Mouse (Mus musculus): ENCODE results near the gene Enthd1. TPM values are rescaled to one million over a fixed set of nuclear protein-coding genes. Genes with fewer than 3 reads are reported as not detected.

Gene Enthd1
- polyA plus RNA-seq, 1 experiment from 2014 or later = not detected

DNA sequence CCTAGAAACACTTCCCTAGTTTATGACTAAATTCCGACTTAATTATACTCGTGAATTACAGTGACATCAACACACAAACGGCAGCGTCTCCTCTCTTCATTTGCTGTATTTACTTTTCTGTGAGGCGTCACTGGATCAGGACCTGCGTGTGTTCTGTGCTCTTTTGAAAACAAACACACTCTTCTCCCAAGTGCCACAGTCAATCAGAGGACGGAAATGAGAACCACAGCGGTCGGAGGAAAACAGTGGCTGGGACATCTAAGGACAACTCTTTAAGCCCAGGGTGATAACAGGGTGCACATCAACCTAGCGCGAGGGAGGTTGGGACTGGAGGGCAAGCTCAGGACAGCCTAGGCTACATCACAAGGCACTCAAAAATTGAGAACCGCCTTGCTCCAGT, 5.4 kb downstream of the Enthd1 start:
- H3K9me3 ChIP-seq (ENCODE audit: control insufficient read depth, low read length) = no peaks in the 10 kb centered on the region
- no peaks in the 10 kb centered on the region for H3K4me1 ChIP-seq (replicated peaks; ENCODE audit: control insufficient read depth, insufficient read depth, low read length)
- no peaks in the 10 kb centered on the region for H3K27me3 ChIP-seq (replicated peaks; ENCODE audit: control insufficient read depth, insufficient read depth, low read length)
- no peak overlapping the region for H3K4me3 ChIP-seq (ENCODE audit: low read depth, low read length)
- no peak overlapping the region for H3K27ac ChIP-seq (ENCODE audit: low read depth, low read length)
- DNase-seq (ENCODE audit: low spot score) (no peak), ATAC-seq (replicated peaks; ENCODE audit: low FRiP score) (no peak)
- no peak overlapping the region for H3K9ac ChIP-seq (ENCODE audit: low read depth, low read length)
- H3K36me3 ChIP-seq (ENCODE audit: control insufficient read depth, insufficient read depth, low read length) = no peaks in the 10 kb centered on the region
- 51% methylated on average over 12 of the region's 12 CpGs for WGBS
- no peak overlapping the region for H3K4me2 ChIP-seq

GRCm38 (mm10) chr15:80557745-80558144, 7.2 kb downstream of the Enthd1 start:
- DNase-seq (ENCODE audit: low spot score) (no peak), ATAC-seq (replicated peaks; ENCODE audit: low FRiP score) (no peak)
- Histone ChIP-seq H3K4me1 (replicated peaks; ENCODE audit: control insufficient read depth, insufficient read depth, low read length) (no peaks in the 10 kb centered on the region), H3K4me2 (no peak overlapping the region), H3K36me3 (ENCODE audit: control insufficient read depth, insufficient read depth, low read length) (no peaks in the 10 kb centered on the region), H3K27me3 (replicated peaks; ENCODE audit: control insufficient read depth, insufficient read depth, low read length) (no peaks in the 10 kb centered on the region; the same call in 1 of the 2 replicates), H3K27ac (ENCODE audit: low read depth, low read length) (no peak overlapping the region), H3K9me3 (ENCODE audit: control insufficient read depth, low read length) (no peaks in the 10 kb centered on the region), H3K9ac (ENCODE audit: low read depth, low read length) (no peak overlapping the region), H3K4me3 (ENCODE audit: low read depth, low read length) (no peak overlapping the region)
- WGBS = 71% methylated on average over 4 of the region's 4 CpGs

DNA sequence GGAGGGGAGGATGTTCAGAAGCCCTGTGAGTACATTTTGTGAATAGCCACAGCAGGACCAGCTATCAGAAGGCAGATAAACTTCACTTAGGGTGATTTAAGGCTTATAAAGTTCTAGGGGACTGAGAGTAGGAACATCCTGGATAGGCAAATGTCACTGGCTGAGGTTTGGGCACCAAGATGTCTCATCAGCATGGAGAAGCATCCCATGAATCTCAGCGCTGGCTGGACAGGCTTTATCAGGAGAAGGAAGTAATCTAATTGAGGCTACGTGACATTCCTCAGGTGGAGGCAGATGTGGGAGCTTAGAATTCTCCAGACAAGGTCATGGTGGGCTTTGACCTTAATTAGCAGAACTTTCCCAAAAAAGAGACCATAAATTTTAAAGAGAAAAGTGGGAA, 8.9 kb downstream of the Enthd1 start:
- 54% methylated on average over 2 of the region's 2 CpGs for WGBS
- peaks cover 3% of the 10 kb centered on the region; the same call in 1 of the 2 replicates for H3K27me3 ChIP-seq (replicated peaks; ENCODE audit: control insufficient read depth, insufficient read depth, low read length)
- H3K27ac ChIP-seq (ENCODE audit: low read depth, low read length) = no peak overlapping the region
- no peak overlapping the region for H3K9ac ChIP-seq (ENCODE audit: low read depth, low read length)
- no peaks in the 10 kb centered on the region for H3K36me3 ChIP-seq (ENCODE audit: control insufficient read depth, insufficient read depth, low read length)
- DNase-seq (ENCODE audit: low spot score) = no peak
- H3K4me3 ChIP-seq (ENCODE audit: low read depth, low read length) = no peak overlapping the region
- H3K4me1 ChIP-seq (replicated peaks; ENCODE audit: control insufficient read depth, insufficient read depth, low read length) = no peaks in the 10 kb centered on the region
- no peak for ATAC-seq (replicated peaks; ENCODE audit: low FRiP score)
- H3K4me2 ChIP-seq = no peak overlapping the region
- H3K9me3 ChIP-seq (ENCODE audit: control insufficient read depth, low read length) = no peaks in the 10 kb centered on the region

DNA sequence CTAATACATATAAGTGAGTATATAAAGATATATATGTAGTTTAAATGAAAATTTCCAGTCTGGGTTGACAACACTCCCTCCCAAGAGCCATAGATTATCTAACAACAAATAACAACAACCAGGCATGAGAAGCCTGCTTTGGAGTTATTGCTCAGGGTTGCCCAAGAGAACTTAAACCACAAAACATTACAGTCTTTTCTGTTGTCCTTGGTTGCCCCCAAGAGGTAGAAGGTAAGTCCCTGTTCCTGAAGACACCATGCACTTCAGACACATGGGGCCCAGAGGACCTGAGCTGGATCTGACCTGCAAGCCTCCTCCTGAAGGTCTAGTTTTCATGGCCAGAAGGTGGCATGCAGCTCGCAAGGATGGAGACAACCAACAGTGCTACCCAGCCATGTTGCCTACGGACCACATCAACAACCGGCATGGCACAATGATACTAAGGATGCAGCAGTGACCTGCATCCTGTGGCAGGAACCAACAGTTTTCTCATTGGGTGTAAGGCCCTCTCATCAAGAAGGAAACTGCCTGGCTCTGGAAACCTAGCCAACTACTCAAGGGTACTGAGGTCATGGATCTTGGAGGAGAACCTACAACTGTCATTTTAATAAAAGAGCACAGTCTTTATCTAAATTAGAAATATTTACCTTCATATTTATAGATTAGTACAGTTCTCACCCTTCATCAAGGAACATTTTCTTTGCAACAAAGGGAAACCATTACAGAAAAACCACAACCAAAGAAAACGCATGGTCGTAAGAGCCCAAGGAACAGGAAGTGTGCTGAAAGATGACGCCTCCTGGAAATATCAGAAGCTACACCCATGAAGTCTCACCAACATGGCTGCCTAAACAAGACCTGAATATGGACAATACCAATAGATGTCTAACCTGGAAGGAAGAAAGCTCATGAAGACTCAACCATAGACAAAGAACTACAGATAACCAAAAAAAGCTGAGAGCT, 9.8 kb downstream of the Enthd1 start:
- Histone ChIP-seq H3K4me1 (replicated peaks; ENCODE audit: control insufficient read depth, insufficient read depth, low read length) (no peaks in the 10 kb centered on the region), H3K4me3 (ENCODE audit: low read depth, low read length) (no peak overlapping the region), H3K9ac (ENCODE audit: low read depth, low read length) (no peak overlapping the region), H3K9me3 (ENCODE audit: control insufficient read depth, low read length) (no peaks in the 10 kb centered on the region), H3K36me3 (ENCODE audit: control insufficient read depth, insufficient read depth, low read length) (no peaks in the 10 kb centered on the region), H3K4me2 (no peak overlapping the region), H3K27ac (ENCODE audit: low read depth, low read length) (no peak overlapping the region), H3K27me3 (replicated peaks; ENCODE audit: control insufficient read depth, insufficient read depth, low read length) (peaks cover 3% of the 10 kb centered on the region; the same call in 1 of the 2 replicates)
- 77% methylated on average over 6 of the region's 6 CpGs for WGBS
- DNase-seq (ENCODE audit: low spot score) (no peak), ATAC-seq (replicated peaks; ENCODE audit: low FRiP score) (no peak)

GRCm38 (mm10) chr15:80545430-80545829, 19.5 kb downstream of the Enthd1 start:
- 58% methylated on average over 6 of the region's 6 CpGs for WGBS
- no peak overlapping the region for H3K4me2 ChIP-seq
- H3K27ac ChIP-seq (ENCODE audit: low read depth, low read length) = no peak overlapping the region
- no peaks in the 10 kb centered on the region for H3K9me3 ChIP-seq (ENCODE audit: control insufficient read depth, low read length)
- H3K4me1 ChIP-seq (replicated peaks; ENCODE audit: control insufficient read depth, insufficient read depth, low read length) = no peaks in the 10 kb centered on the region
- no peaks in the 10 kb centered on the region for H3K27me3 ChIP-seq (replicated peaks; ENCODE audit: control insufficient read depth, insufficient read depth, low read length)
- H3K4me3 ChIP-seq (ENCODE audit: low read depth, low read length) = no peak overlapping the region
- no peak for DNase-seq (ENCODE audit: low spot score)
- H3K9ac ChIP-seq (ENCODE audit: low read depth, low read length) = no peak overlapping the region
- H3K36me3 ChIP-seq (ENCODE audit: control insufficient read depth, insufficient read depth, low read length) = no peaks in the 10 kb centered on the region
- ATAC-seq (replicated peaks; ENCODE audit: low FRiP score) = no peak

DNA sequence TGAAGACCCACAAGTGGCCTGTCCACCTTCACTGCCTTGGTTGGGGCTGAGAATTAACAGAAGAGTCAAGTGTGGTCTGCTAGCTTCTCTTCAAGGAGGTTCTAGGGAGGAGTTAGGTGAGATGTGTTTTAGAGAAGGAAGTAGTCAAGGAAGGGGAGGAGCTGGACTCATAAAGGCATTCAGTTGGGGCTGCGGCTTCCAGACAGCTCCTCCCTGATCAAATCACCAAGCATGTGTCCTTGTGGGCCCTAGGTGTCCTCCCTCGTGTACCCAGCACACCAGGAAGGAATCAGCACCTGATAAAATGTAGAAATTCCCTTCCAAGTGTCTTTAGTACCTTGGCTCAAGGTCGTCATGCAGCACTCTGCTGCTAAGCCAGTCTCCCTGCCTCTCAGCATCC, 20.8 kb downstream of the Enthd1 start:
- H3K4me3 ChIP-seq (ENCODE audit: low read depth, low read length) = no peak overlapping the region
- no peak for ATAC-seq (replicated peaks; ENCODE audit: low FRiP score)
- H3K27me3 ChIP-seq (replicated peaks; ENCODE audit: control insufficient read depth, insufficient read depth, low read length) = no peaks in the 10 kb centered on the region
- no peak for DNase-seq (ENCODE audit: low spot score)
- no peak overlapping the region for H3K27ac ChIP-seq (ENCODE audit: low read depth, low read length)
- H3K4me1 ChIP-seq (replicated peaks; ENCODE audit: control insufficient read depth, insufficient read depth, low read length) = no peaks in the 10 kb centered on the region
- H3K4me2 ChIP-seq = no peak overlapping the region
- 30% methylated on average over 3 of the region's 3 CpGs for WGBS
- no peaks in the 10 kb centered on the region for H3K9me3 ChIP-seq (ENCODE audit: control insufficient read depth, low read length)
- H3K9ac ChIP-seq (ENCODE audit: low read depth, low read length) = no peak overlapping the region
- H3K36me3 ChIP-seq (ENCODE audit: control insufficient read depth, insufficient read depth, low read length) = no peaks in the 10 kb centered on the region

- ATAC-seq (replicated peaks; ENCODE audit: low FRiP score) = no peak
- no peak overlapping the region for H3K4me2 ChIP-seq
- 0 out of 2 replicates have a peak, but pooled peaks cover 3% of the 10 kb centered on the region for H3K27me3 ChIP-seq (replicated peaks; ENCODE audit: control insufficient read depth, insufficient read depth, low read length)
- H3K4me1 ChIP-seq (replicated peaks; ENCODE audit: control insufficient read depth, insufficient read depth, low read length) = no peaks in the 10 kb centered on the region
- H3K9me3 ChIP-seq (ENCODE audit: control insufficient read depth, low read length) = no peaks in the 10 kb centered on the region
- no peaks in the 10 kb centered on the region for H3K36me3 ChIP-seq (ENCODE audit: control insufficient read depth, insufficient read depth, low read length)
- DNase-seq (ENCODE audit: low spot score) = no peak
- no peak overlapping the region for H3K27ac ChIP-seq (ENCODE audit: low read depth, low read length)
- WGBS = 80% methylated on average over 7 of the region's 7 CpGs
- H3K9ac ChIP-seq (ENCODE audit: low read depth, low read length) = no peak overlapping the region
- no peak overlapping the region for H3K4me3 ChIP-seq (ENCODE audit: low read depth, low read length)
Observed at GRCm38 (mm10) chr15:80538671-80539340, 26.1 kb downstream of the Enthd1 start.

GRCm38 (mm10) chr15:80538075-80538474, 26.9 kb downstream of the Enthd1 start:
- WGBS = 68% methylated on average over 2 of the region's 2 CpGs
- Histone ChIP-seq H3K4me3 (ENCODE audit: low read depth, low read length) (no peak overlapping the region), H3K9ac (ENCODE audit: low read depth, low read length) (no peak overlapping the region), H3K4me1 (replicated peaks; ENCODE audit: control insufficient read depth, insufficient read depth, low read length) (peaks cover 6% of the 10 kb centered on the region), H3K27me3 (replicated peaks; ENCODE audit: control insufficient read depth, insufficient read depth, low read length) (0 out of 2 replicates have a peak, but pooled peaks cover 3% of the 10 kb centered on the region), H3K36me3 (ENCODE audit: control insufficient read depth, insufficient read depth, low read length) (no peaks in the 10 kb centered on the region), H3K27ac (ENCODE audit: low read depth, low read length) (no peak overlapping the region), H3K9me3 (ENCODE audit: control insufficient read depth, low read length) (no peaks in the 10 kb centered on the region), H3K4me2 (no peak overlapping the region)
- no peak for DNase-seq (ENCODE audit: low spot score)
- ATAC-seq (replicated peaks; ENCODE audit: low FRiP score) = no peak

All from liver, embryonic 11.5 days (tissue).